ENCODE assay signal across 8 mouse cellular contexts in genomic region chr7:45642083-45642482, GRCm38 (mm10). TPM values are rescaled to one million over a fixed set of nuclear protein-coding genes. Genes with fewer than 3 reads are reported as not detected.
A peak's percentile ranks its signal among the peaks of the same experiment; 100 is the strongest.
DNase-seq lines count a peak whose midpoint lies in the region; ATAC-seq lines count a peak whose summit lies in the region.

No protein-coding gene starts in this region.

- ATAC-seq in heart, embryonic 13.5 days (ENCODE audit: extremely low read depth, insufficient number of reproducible peaks, low FRiP score, low TSS enrichment), result no peak
- no peak for ATAC-seq in forebrain, embryonic 14.5 days
- ATAC-seq in limb, embryonic 13.5 days (ENCODE audit: low FRiP score, low read depth), result no peak

- H3K4me3 ChIP-seq in heart, embryonic 13.5 days, result 0 out of 2 replicates have a peak overlapping the region, but pooled peaks have one; percentile 12
- no peak overlapping the region for H3K4me3 ChIP-seq in forebrain, embryonic 14.5 days (ENCODE audit: low read depth, low read length)
- H3K4me3 ChIP-seq in limb, embryonic 13.5 days, result peak overlapping the region; percentile 55

- peak overlapping the region; percentile 75 for H3K4me2 ChIP-seq in heart, embryonic 13.5 days
- H3K4me2 ChIP-seq in forebrain, embryonic 14.5 days (ENCODE audit: low read length), result peak overlapping the region; percentile 86
- H3K4me2 ChIP-seq in limb, embryonic 13.5 days (replicated peaks), result peak overlapping the region; percentile 80

- no peaks in the 10 kb centered on the region; the same call in 1 of the 2 replicates for H3K27me3 ChIP-seq in heart, embryonic 13.5 days (replicated peaks)
- H3K27me3 ChIP-seq in forebrain, embryonic 14.5 days (replicated peaks; ENCODE audit: control insufficient read depth, insufficient read depth, low read length), result no peaks in the 10 kb centered on the region
- no peaks in the 10 kb centered on the region for H3K27me3 ChIP-seq in limb, embryonic 13.5 days

- peaks cover 63% of the 10 kb centered on the region for H3K4me1 ChIP-seq in heart, embryonic 13.5 days
- H3K4me1 ChIP-seq in forebrain, embryonic 14.5 days (ENCODE audit: control insufficient read depth, insufficient read depth, low read length), result peaks cover 11% of the 10 kb centered on the region
- H3K4me1 ChIP-seq in limb, embryonic 13.5 days, result peaks cover 43% of the 10 kb centered on the region

- no peak for DNase-seq in heart, adult 11 months
- peak; percentile 48 for DNase-seq in cerebellum, adult 8-10 months
- DNase-seq in forebrain, embryonic 14.5 days (ENCODE audit: low spot score), result no peak
- DNase-seq in ovary, postnatal 10 days (ENCODE audit: low spot score), result no peak
- no peak for DNase-seq in right cerebral cortex, postnatal 14 days
- no peak for DNase-seq in layer of hippocampus, postnatal 36 days

- H3K36me3 ChIP-seq in heart, embryonic 13.5 days, result peaks cover 5% of the 10 kb centered on the region
- H3K36me3 ChIP-seq in forebrain, embryonic 14.5 days (ENCODE audit: control insufficient read depth, insufficient read depth, low read length), result no peaks in the 10 kb centered on the region
- H3K36me3 ChIP-seq in limb, embryonic 13.5 days, result no peaks in the 10 kb centered on the region; the same call in 1 of the 2 replicates

- H3K27ac ChIP-seq in heart, embryonic 13.5 days (replicated peaks), result peak overlapping the region; percentile 24
- no peak overlapping the region for H3K27ac ChIP-seq in forebrain, embryonic 14.5 days (ENCODE audit: low read depth, low read length)
- peak overlapping the region; percentile 94; the same call in 1 of the 2 replicates for H3K27ac ChIP-seq in limb, embryonic 13.5 days

- H3K9ac ChIP-seq in heart, embryonic 13.5 days, result peak overlapping the region; percentile 55
- no peak overlapping the region for H3K9ac ChIP-seq in forebrain, embryonic 14.5 days (ENCODE audit: low read length)
- peak overlapping the region; percentile 39 for H3K9ac ChIP-seq in limb, embryonic 13.5 days

- no peaks in the 10 kb centered on the region for H3K9me3 ChIP-seq in heart, embryonic 13.5 days
- no peaks in the 10 kb centered on the region for H3K9me3 ChIP-seq in forebrain, embryonic 14.5 days (replicated peaks; ENCODE audit: control insufficient read depth, low read length)
- 0 out of 2 replicates have a peak, but pooled peaks cover under 1% of the 10 kb centered on the region for H3K9me3 ChIP-seq in limb, embryonic 13.5 days

- 60% methylated on average over 5 of the region's 5 CpGs for WGBS in heart, embryonic 13.5 days
- WGBS in forebrain, embryonic 14.5 days, result 84% methylated on average over 5 of the region's 5 CpGs
- WGBS in limb, embryonic 13.5 days, result 81% methylated on average over 5 of the region's 5 CpGs

RNA-seq across cellular contexts. Expression of gene Mamstr, which starts 2.3 kb away (rescaled TPM):
- 3.3 and 5.0 TPM in 2 replicates for polyA plus RNA-seq in heart, embryonic 13.5 days (2015; fragmentation: Nextera tagmentation; extraction: Ambion mirVana)
- 1.3 and 1.9 TPM in 2 replicates for polyA plus RNA-seq in forebrain, embryonic 14.5 days (2014; fragmentation: Nextera tagmentation; extraction: Ambion mirVana)
- 11.4 TPM in 2 replicates for polyA plus RNA-seq in limb, embryonic 13.5 days (2015; fragmentation: Nextera tagmentation; extraction: Ambion mirVana)
- total RNA-seq in layer of hippocampus, postnatal 36 days (2021), result 1 to 10 TPM; 2.3 to 2.8 TPM

RNA-seq across cellular contexts. Expression of gene Rasip1, which starts 14.8 kb away (rescaled TPM):
- polyA plus RNA-seq in heart, embryonic 13.5 days (2015; fragmentation: Nextera tagmentation; extraction: Ambion mirVana), result 17.1 and 18.9 TPM in 2 replicates
- polyA plus RNA-seq in forebrain, embryonic 14.5 days (2014; fragmentation: Nextera tagmentation; extraction: Ambion mirVana), result 7.3 and 9.7 TPM in 2 replicates
- 7.7 and 9.5 TPM in 2 replicates for polyA plus RNA-seq in limb, embryonic 13.5 days (2015; fragmentation: Nextera tagmentation; extraction: Ambion mirVana)
- total RNA-seq in layer of hippocampus, postnatal 36 days (2021), result 1 to 10 TPM; 6.1 to 6.6 TPM

RNA-seq across cellular contexts. Expression of gene Izumo1, which starts 20.5 kb away (rescaled TPM):
- polyA plus RNA-seq in heart, embryonic 13.5 days (2015; fragmentation: Nextera tagmentation; extraction: Ambion mirVana), result 0.11 and 0.19 TPM in 2 replicates
- not detected in 2 replicates for polyA plus RNA-seq in forebrain, embryonic 14.5 days (2014; fragmentation: Nextera tagmentation; extraction: Ambion mirVana)
- polyA plus RNA-seq in limb, embryonic 13.5 days (2015; fragmentation: Nextera tagmentation; extraction: Ambion mirVana), result 0.11 TPM in 1 of 2 replicates, not detected in the other
- not detected for total RNA-seq in layer of hippocampus, postnatal 36 days (2021)

RNA-seq across cellular contexts. Expression of gene Fut2, which starts 24.1 kb away (rescaled TPM):
- polyA plus RNA-seq in heart, embryonic 13.5 days (2015; fragmentation: Nextera tagmentation; extraction: Ambion mirVana), result 0.86 and 1.1 TPM in 2 replicates
- 0.11 TPM in 1 of 2 replicates, not detected in the other for polyA plus RNA-seq in forebrain, embryonic 14.5 days (2014; fragmentation: Nextera tagmentation; extraction: Ambion mirVana)
- 0.47 and 0.74 TPM in 2 replicates for polyA plus RNA-seq in limb, embryonic 13.5 days (2015; fragmentation: Nextera tagmentation; extraction: Ambion mirVana)
- total RNA-seq in layer of hippocampus, postnatal 36 days (2021), result under 1 TPM in 1 of 2 experiments, not detected in 1; 0.18 TPM

RNA-seq across cellular contexts. Expression of gene Fut1, which starts 25.0 kb away (rescaled TPM):
- polyA plus RNA-seq in heart, embryonic 13.5 days (2015; fragmentation: Nextera tagmentation; extraction: Ambion mirVana), result not detected in 2 replicates
- not detected in 2 replicates for polyA plus RNA-seq in forebrain, embryonic 14.5 days (2014; fragmentation: Nextera tagmentation; extraction: Ambion mirVana)
- 0.29 and 0.47 TPM in 2 replicates for polyA plus RNA-seq in limb, embryonic 13.5 days (2015; fragmentation: Nextera tagmentation; extraction: Ambion mirVana)
- total RNA-seq in layer of hippocampus, postnatal 36 days (2021), result not detected
